Mouse (Mus musculus): ENCODE measurements at regions not wholly inside any gene's neighbourhood (a gene's known extent, or its start where the extent isn't known, plus 50 kb on each side); places are given as distances from the start of the nearest gene placed in this dataset.

GRCm38 (mm10) chr4:40051848-40052247 lies 91.0 kb upstream of the Aco1 start:
- no peak for TF ChIP-seq CTCF (IDR thresholded peaks at IDR 0.05; ENCODE audit: low read depth, low read length)
- no peak for TF ChIP-seq POLR2A (IDR thresholded peaks at IDR 0.05; ENCODE audit: insufficient read depth, low read length)
- TF ChIP-seq EP300 (IDR thresholded peaks at IDR 0.05; ENCODE audit: insufficient read depth, low read depth, low read length) = no peak

Measured in ES-Bruce4 (cell line).